Mouse (Mus musculus) cerebellum, adult 8-10 months (tissue): Measurements from ENCODE around the gene Mrps5.

Experiments used
- DNase-seq: peaks from one replicate; pipeline ENCODE4 v3.0.0; 2022

Mrps5 gene

GRCm38 (mm10) chr2:127622065-127622464 is 35.0 kb downstream of the Mrps5 start:
- DNase-seq: no peak

DNA sequence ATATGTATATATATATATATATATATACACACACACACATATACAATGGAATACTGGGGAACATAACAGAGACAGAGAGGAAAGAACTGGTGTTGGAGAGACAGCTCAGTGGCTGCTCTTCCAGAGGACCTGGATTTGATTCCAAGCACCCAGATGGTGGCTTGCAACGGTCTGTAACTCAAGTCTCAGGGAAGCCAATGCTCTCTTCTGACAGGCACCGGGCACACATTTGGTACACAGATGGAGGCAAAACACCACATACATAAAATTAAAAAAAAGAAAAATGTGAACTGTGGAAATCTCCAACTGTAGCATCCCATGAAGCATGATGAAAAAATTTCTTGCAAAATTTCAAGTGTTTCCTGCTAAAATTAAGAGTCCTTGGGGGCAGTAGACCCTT is 37.8 kb downstream of the Mrps5 start:
- DNase-seq: no peak

DNA sequence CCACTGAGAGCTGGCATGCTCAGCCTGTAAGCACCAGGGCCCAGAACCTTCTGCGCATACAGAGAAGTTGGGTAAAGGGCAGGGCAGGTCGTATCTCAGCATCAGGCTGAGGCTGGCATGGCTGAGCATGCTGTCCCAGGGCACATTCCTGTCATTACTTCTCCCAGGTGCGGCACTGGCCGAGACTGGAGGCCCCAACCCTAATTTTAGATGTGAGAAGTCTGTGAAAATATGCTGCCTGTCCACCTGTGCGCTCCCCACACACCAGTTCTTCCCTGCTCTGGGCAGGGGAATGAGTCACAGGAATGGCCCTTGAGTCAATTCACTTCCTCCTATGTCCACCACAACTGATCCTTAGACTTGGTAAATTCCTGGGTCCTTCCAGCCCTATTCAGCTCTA is 38.6 kb downstream of the Mrps5 start:
- DNase-seq: no peak

- DNase-seq: no peak
Observed at GRCm38 (mm10) chr2:127627354-127627753, 40.3 kb downstream of the Mrps5 start.

- no peak for DNase-seq
Observed at GRCm38 (mm10) chr2:127627990-127628570, 41.1 kb downstream of the Mrps5 start.

DNA sequence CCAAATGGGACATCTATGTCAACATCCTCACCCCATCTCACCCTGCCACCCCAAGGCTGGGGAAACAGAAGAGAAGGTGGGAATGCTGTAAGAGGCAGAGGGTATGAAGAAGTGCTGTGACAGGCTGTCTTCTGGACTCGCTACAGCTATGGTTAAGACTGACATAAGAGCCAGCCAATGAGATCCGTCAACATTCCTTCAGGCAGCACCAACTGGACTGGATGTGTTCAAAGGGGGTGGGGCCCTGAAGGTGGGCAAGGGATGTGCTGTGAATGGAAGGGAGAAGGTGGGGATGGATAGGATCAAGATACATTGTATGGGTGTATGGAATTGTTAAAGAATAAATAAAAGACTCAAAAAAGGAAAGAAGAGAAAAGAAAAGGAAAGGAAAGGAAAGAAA is 45.6 kb downstream of the Mrps5 start:
- DNase-seq: no peak

DNA sequence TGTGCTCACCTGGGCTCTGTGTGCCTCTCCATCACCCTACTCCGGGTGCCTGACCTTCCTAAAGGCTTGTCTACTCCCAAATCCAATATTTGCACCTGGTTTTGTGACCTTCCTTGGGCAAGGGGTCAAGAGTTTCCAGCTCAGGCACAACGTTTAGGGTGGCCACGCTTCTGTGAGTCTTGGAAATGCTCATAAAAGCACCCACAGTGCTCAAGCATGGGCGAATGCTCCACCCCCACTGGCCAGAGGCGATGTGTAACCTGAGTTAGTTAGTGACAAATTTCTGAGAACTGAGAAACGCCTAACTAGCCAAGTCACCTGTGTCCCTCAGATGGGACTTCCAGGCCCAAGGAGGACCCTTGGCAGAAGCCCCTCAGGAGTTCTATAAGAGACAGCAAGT is 48.6 kb downstream of the Mrps5 start:
- DNase-seq: no peak

DNA sequence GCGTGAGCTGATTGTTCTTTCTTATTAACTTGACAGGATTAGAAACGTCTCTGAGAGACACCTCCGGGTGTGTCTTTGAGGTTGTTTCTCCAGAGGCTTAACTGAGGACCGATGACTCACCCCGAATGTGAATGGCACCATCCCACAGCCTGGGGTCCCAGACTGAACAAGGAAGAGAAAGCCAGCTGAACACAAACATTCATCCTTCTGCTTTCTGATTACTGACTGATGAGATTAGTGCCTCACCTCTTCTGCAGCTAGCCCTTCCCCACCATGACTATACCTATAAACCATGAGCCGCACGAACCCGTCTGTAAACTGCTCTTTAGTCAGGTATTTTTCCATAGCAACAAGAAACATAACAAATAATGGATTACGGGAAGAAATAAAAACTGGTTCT is 52.0 kb downstream of the Mrps5 start:
- no peak for DNase-seq

DNA sequence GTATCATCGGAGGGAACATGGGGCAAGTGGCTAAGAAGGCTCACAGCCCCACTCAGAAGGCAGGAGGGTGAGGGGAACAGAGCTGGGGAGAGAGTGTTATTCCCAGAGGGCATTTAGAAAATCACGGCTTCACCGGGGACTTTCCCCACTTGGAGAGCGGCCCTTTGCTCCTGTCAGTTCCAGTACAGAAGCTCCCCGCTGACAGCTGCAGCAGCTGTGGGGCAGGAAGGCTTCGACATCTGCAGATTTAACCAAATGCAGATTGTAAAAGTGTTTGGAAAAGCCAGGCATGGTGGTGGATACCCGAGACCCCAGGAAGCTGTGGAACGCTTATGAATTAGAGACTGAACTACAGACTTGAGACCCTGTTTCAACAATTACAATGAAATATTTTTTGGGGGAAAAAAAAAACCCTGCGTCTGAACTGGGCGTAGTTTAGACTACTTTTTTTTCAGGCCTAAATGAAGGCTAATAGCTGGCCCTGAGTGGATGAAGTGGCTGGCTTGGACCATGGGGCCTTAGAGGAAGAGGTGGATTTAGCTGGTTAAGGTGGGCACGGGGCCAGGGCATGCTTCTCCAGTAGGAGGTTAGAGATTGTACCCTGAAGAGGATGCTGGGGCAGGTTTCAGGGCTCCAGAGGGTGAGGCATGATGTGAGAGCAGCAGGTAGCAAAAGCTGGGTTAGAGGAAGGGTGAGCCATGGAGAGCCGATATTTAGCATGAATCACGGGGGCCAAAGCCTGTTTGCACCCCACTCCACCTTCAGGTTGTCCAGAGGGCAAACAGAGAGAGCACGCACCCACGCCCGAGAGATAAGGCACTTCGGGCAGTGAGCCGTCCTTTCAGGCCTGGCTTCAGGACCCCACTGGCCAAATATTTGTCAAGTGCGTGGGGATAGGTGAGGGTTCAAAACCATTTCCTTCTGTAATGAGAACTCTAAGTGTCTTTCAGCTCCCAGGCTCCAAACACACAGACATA is 57.0 kb downstream of the Mrps5 start:
- no peak for DNase-seq

- no peak for DNase-seq
Observed at GRCm38 (mm10) chr2:127646875-127647274, 59.9 kb downstream of the Mrps5 start.

- DNase-seq: no peak
Observed at GRCm38 (mm10) chr2:127648145-127648544, 61.1 kb downstream of the Mrps5 start.

- no peak for DNase-seq
Observed at GRCm38 (mm10) chr2:127649921-127650320, 62.9 kb downstream of the Mrps5 start.

DNA sequence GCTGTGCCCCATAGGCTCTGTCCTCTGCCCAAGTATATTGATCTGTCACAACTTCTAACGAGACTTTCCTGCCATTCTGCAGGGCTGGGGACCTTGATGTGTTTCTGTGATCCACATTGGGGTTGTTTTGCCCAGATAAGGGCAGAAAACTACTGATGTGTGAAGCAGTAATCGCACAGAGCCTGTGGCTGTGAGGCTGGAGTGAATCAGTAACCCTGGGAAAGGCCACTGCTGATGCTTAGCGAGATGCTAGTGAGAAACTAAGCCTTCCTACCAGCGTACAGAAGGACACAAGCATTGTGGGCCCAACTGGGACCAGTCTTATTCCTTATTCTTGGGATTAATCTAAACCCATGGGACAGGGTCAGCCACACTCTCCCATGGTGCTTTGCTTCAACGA is 64.6 kb downstream of the Mrps5 start:
- DNase-seq: no peak

- DNase-seq: no peak
Observed at GRCm38 (mm10) chr2:127652335-127652734, 65.3 kb downstream of the Mrps5 start.

DNA sequence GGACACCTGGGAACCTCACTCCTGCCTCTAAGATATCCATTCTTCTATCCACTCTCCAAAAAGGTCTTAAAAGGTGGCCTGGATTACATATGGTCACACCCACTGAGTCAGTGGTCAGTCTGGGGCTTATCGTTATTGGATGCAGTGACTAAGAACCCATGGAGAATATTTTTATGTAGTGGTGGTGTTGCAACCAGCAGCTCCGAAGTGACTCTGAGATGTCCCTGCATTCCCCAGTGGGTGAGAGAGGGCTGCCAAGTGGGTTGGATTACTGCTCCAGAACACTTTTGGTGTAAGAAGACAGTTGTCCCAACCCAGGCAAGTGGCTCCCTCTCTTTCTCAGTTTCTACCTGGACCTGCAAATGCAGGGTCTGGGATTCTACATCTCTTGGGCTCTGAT is 65.8 kb downstream of the Mrps5 start:
- DNase-seq: no peak

GRCm38 (mm10) chr2:127654786-127655185 is 67.8 kb downstream of the Mrps5 start:
- no peak for DNase-seq

- no peak for DNase-seq
Observed at GRCm38 (mm10) chr2:127655419-127655818, 68.4 kb downstream of the Mrps5 start.

- peak; percentile 18 for DNase-seq
Observed at GRCm38 (mm10) chr2:127656086-127656720, 69.2 kb downstream of the Mrps5 start, which contains the start of gene Mal. Gene Mal (minus strand): TSS chr2:127656695.
